Mouse (Mus musculus) liver, adult 2 months (tissue): ENCODE results near the gene Ccr10. TPM values are rescaled to one million over a fixed set of nuclear protein-coding genes. Genes with fewer than 3 reads are reported as not detected.
A peak's percentile ranks its signal among the peaks of the same experiment; 100 is the strongest.
"Not testable (repeated sequence)": the region's sequence is repeated elsewhere in the genome, so short reads cannot be mapped to it uniquely, and the experiment has no call there.

Source experiments
- DNase-seq: peaks from one replicate; pipeline ENCODE4 v3.0.0-alpha.2; 2011; ENCODE audit warnings: low read depth, low spot score; ENCODE audit errors: extremely low read depth
- H3K27ac ChIP-seq: fragments of 200-500 bp; replicated peaks from 2 replicates; pipeline ENCODE4 v1.5.1; 2012; ENCODE audit warnings: low read depth, mild to moderate bottlenecking, control low read depth, inconsistent platforms, low read length; ENCODE audit not compliant: insufficient read depth
- H3K27me3 ChIP-seq: fragments of 200-500 bp; 2 replicates; pipeline ENCODE4 v1.6.1; 2012; ENCODE audit warnings: mild to moderate bottlenecking, moderate library complexity, low read length, inconsistent platforms; ENCODE audit not compliant: control insufficient read depth, insufficient read depth
- H3K36me3 ChIP-seq: fragments of 200-500 bp; 2 replicates; pipeline ENCODE4 v1.6.1; 2012; ENCODE audit warnings: low read length, inconsistent platforms; ENCODE audit not compliant: control insufficient read depth, insufficient read depth
- H3K4me1 ChIP-seq: fragments of 200-500 bp; 2 replicates; pipeline ENCODE4 v1.6.1; 2011; ENCODE audit warnings: low read length; ENCODE audit not compliant: control insufficient read depth, insufficient read depth
- H3K4me3 ChIP-seq: fragments of 200-500 bp; 2 replicates; pipeline ENCODE4 v1.5.1; 2011; ENCODE audit warnings: low read depth, mild to moderate bottlenecking, control low read depth, low read length, moderate library complexity; ENCODE audit not compliant: insufficient read depth
- H3K79me2 ChIP-seq: fragments of 200-500 bp; 2 replicates; pipeline ENCODE4 v1.6.1; 2012; ENCODE audit warnings: inconsistent platforms, mild to moderate bottlenecking, low read length, moderate library complexity; ENCODE audit not compliant: control insufficient read depth, insufficient read depth
- H3K9ac ChIP-seq: fragments of 200-500 bp; 2 replicates; pipeline ENCODE4 v1.6.1; 2012; ENCODE audit warnings: low read depth, mild to moderate bottlenecking, control low read depth, inconsistent platforms, low read length
- CTCF ChIP-seq: fragments of 200-500 bp; IDR thresholded peaks from 2 replicates; pipeline ENCODE4 v1.5.1; 2011; ENCODE audit warnings: low read depth, low read length, control low read depth
- POLR2A ChIP-seq: fragments of 200-500 bp; IDR thresholded peaks from 2 replicates; pipeline ENCODE4 v1.6.1; 2011; ENCODE audit warnings: low read length, control low read depth; ENCODE audit not compliant: insufficient read depth; ENCODE audit errors: extremely low read depth
- WGBS: fragments of 180-500 bp; shearing (Covaris S2); methylation state at CpG from one replicate; pipeline ENCODE4 v1.1.7; 2018; 5-methylcytosine and 5-hydroxymethylcytosine counted together
- polyA plus RNA-seq: library from polyadenylated mRNA; depleted of rRNA; stranded (reverse); fragments of >200 nt; gene quantifications from 2 replicates; pipeline ENCODE4 v1.2.3, GENCODE M21; 2012
- total RNA-seq: library from RNA; depleted of rRNA; stranded (reverse); fragments of >200 nt; gene quantifications from 2 replicates; pipeline ENCODE4 v1.2.3, GENCODE M21; 2014

Ccr10 gene
- total and polyA plus RNA-seq, 2 experiments: 0.13 TPM; not detected in 1

DNA sequence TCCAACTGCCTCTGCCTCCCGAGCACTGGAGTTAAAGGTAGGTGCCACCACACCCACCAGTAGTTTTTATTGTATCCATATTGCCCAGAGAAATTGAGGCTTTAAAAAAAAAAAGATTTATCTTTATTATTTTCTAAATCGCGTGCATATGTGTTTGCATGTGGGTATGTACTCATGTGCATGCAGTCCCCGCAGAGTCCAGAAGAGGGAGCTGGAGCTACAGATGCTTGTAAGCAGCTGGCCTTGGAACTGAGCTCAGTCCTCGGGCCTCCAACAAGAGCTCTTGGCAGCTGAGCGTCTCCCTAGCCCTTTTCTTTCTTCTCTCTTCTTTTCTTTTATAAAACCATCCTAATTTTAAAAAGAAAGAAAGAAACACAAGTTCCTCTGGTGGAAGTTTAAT lies 43.5 kb downstream of the Ccr10 start:
- Histone ChIP-seq H3K4me1 (peaks cover 14% of the 10 kb centered on the region), H3K79me2 (no peaks in the 10 kb centered on the region), H3K4me3 (no peak overlapping the region), H3K27ac (no peak overlapping the region), H3K27me3 (no peaks in the 10 kb centered on the region), H3K9ac (no peak overlapping the region), H3K36me3 (no peaks in the 10 kb centered on the region)
- WGBS: 86% methylated on average over 6 of the region's 6 CpGs
- peak; percentile 49 for DNase-seq
- TF ChIP-seq CTCF (peak; percentile 48; the same call in 1 of the 2 replicates), POLR2A (no peak)

DNA sequence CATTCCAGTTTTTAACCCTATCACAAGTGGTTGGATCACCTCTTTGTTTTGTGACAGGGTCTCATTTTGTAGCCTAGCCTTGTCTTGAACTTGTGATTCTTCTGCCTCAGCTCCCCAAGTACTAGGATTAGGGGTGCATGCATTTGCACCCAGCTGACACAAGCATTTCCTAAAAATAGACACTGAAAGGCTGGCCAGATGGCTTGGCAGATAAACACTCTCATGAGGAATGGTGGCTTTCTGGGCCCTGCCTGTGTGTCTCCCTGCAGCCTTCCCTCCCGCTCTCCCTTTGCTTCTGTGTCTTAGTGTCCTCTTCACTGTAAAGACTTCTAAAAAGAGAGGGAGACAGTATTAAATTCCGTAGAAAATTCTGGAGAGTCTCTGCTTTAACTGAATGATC lies 44.1 kb downstream of the Ccr10 start:
- H3K27me3 ChIP-seq: no peaks in the 10 kb centered on the region
- WGBS: 98% methylated on average over 2 of the region's 2 CpGs
- H3K27ac ChIP-seq: no peak overlapping the region
- peaks cover 5% of the 10 kb centered on the region for H3K36me3 ChIP-seq
- no peak overlapping the region for H3K9ac ChIP-seq
- H3K4me1 ChIP-seq: peaks cover 14% of the 10 kb centered on the region
- TF ChIP-seq CTCF (no peak), POLR2A (no peak)
- DNase-seq: no peak
- no peak overlapping the region for H3K4me3 ChIP-seq
- no peaks in the 10 kb centered on the region for H3K79me2 ChIP-seq

DNA sequence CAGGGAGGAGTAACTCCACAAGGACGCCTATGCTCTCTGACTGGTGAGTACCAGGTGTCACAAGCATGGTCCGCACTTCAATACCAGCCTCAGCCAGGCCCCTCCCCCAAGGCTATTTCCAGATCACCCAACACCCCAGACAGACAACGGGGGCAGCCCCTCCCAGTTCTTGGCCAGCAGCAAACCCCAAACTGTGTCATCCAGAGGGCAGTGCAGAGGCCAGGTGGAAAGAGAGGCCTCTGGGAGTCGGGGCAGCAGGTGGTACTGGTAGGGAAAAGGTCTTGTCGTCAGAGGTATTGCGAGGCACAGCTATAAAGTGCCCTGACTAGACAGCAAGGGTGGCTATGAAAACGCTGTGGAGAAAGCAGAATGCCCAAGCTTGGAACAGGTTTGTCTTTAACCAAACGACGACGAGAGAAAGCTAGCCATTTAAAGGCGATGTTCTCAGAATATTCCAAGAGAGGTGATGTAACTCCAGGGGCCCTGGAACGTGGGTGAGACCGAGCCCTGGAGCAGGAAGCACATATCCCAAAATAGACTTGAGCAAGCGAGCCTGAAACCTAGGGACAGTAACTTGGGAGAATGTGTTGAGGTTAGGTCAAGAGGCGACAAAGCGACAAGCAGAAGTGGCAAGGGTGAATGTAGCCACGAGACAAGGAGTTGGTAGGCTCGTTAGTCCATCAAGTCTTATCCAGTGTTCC lies 45.0 kb downstream of the Ccr10 start:
- Histone ChIP-seq H3K27me3 (no peaks in the 10 kb centered on the region), H3K36me3 (peaks cover 7% of the 10 kb centered on the region), H3K9ac (peak overlapping the region; percentile 4; the same call in 1 of the 2 replicates), H3K27ac (peak overlapping the region; percentile 67), H3K4me1 (peaks cover 14% of the 10 kb centered on the region), H3K4me3 (no peak overlapping the region), H3K79me2 (no peaks in the 10 kb centered on the region)
- no peak for TF ChIP-seq CTCF
- no peak for TF ChIP-seq POLR2A
- DNase-seq: peak; percentile 95
- 29% methylated on average over 18 of the region's 18 CpGs for WGBS

DNA sequence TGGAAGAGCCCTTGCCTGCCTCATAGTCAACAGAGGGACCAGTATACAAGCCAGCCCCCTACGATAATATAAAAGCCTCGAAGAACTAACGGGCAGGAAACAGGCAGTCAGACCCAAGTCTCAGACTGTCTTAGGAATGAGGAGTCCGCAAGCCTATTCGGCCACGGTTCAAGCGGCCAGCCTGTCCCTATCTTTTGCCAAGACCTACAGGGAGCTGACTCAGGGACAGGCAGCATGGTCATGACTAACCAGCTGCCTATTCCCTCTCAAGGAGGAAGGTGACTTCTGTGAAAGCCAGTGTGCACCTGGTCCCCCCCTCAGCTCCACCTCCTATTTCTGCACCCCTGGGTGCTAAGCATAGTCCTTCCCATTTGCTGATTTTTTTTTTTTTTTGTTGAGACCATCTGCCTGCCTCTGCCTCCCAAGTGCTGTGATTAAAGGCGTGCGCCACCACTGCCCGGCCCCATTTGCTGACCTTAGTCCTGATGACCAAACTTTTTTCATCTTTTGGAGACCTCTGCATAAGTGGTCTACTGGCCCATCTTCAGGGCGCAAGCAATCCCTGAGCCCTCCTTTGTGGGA lies 46.2 kb downstream of the Ccr10 start:
- TF ChIP-seq CTCF (no peak), POLR2A (no peak)
- no peaks in the 10 kb centered on the region for H3K79me2 ChIP-seq
- WGBS: 85% methylated on average over 11 of the region's 11 CpGs

DNA sequence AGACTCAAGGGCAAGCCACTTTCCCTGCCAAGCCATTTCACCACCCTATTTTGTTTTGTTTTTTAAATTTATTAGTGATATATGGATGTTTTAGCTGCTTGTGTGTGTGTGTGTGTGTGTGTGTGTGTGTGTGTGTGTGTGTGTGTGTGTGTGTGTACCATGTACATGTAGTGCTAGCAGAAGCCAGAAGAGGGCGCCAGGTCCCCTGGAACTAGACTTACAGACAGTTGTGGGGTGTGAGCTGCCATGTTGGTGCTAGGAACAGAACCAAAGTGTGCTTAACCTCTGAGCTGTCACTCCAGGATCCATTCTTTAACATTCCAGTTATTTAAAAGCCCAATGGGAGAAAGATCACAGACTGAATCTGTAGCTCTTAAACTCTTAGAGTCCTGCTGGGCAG lies 48.2 kb downstream of the Ccr10 start:
- TF ChIP-seq POLR2A: no peak
- peak; percentile 16; the same call in 1 of the 2 replicates for TF ChIP-seq CTCF
- Histone ChIP-seq H3K27ac (no peak overlapping the region), H3K36me3 (peaks cover 14% of the 10 kb centered on the region), H3K9ac (no peak overlapping the region), H3K4me1 (peaks cover 8% of the 10 kb centered on the region), H3K79me2 (no peaks in the 10 kb centered on the region), H3K4me3 (no peak overlapping the region), H3K27me3 (no peaks in the 10 kb centered on the region)
- DNase-seq: no peak
- WGBS: 94% methylated on average over 1 of the region's 1 CpGs

More for the DNA sequence above, 46.2 kb downstream of the Ccr10 start:
- H3K27ac ChIP-seq: no peak overlapping the region
- no peak for DNase-seq
- peaks cover 10% of the 10 kb centered on the region for H3K4me1 ChIP-seq
- no peaks in the 10 kb centered on the region for H3K27me3 ChIP-seq
- H3K9ac ChIP-seq: no peak overlapping the region
- peaks cover 7% of the 10 kb centered on the region for H3K36me3 ChIP-seq
- no peak overlapping the region for H3K4me3 ChIP-seq

DNA sequence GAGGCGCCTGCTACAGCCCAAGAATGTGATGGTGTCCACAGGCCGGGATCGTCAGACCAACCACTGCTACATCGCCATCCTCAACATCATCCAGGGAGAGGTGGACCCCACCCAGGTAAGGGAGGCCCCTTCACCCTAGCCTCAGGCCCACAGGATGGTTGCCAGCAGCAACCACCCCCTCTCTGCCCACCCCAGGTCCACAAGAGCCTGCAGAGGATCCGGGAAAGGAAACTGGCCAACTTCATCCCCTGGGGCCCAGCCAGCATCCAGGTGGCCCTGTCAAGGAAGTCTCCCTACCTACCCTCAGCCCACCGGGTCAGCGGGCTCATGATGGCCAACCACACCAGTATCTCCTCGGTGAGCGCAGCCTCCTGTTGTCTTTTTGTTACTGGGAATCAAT lies 50.2 kb downstream of the Ccr10 start:
- H3K36me3 ChIP-seq: peaks cover 14% of the 10 kb centered on the region
- not testable (repeated sequence) for H3K27me3 ChIP-seq
- 94% methylated on average over 9 of the region's 9 CpGs for WGBS

DNA sequence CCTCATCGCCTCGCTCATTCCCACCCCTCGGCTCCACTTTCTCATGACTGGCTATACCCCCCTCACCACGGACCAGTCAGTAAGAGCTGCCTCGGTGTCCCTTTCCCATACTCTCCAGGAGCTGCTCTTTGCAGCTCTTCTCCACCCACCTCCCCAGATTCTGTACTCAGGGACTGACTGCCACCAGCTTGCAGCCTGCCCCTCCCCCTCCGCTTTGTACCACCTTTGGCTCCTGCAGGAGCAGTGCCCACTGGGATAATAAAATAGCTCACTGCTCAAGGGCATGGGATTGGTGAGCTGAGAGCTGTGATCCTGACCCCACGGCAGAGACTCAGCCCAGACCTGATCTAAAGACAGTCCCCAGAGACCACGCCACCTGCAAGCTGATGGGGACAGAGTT lies 50.7 kb downstream of the Ccr10 start:
- not testable (repeated sequence) for DNase-seq, H3K4me1 ChIP-seq, H3K27ac ChIP-seq, H3K4me3 ChIP-seq, H3K9ac ChIP-seq, H3K79me2 ChIP-seq, H3K27me3 ChIP-seq
- H3K36me3 ChIP-seq: peaks cover 14% of the 10 kb centered on the region
- 96% methylated on average over 8 of the region's 8 CpGs for WGBS

More for the DNA sequence above, 50.2 kb downstream of the Ccr10 start:
- not testable (repeated sequence) for H3K79me2 ChIP-seq, H3K4me1 ChIP-seq, H3K27ac ChIP-seq, DNase-seq, H3K4me3 ChIP-seq, H3K9ac ChIP-seq
